Mouse (Mus musculus): ENCODE results near the gene Cacna1e. TPM values are rescaled to one million over a fixed set of nuclear protein-coding genes. Genes with fewer than 3 reads are reported as not detected.

The Cacna1e gene
- polyA plus RNA-seq, 1 experiment from 2014 or later = 1.4 TPM

GRCm38 (mm10) chr1:154537445-154537844 lies 346.9 kb downstream of the Cacna1e start:
- H3K4me1 ChIP-seq (replicated peaks; ENCODE audit: control insufficient read depth, insufficient read depth, low read length) = no peaks in the 10 kb centered on the region
- H3K4me2 ChIP-seq (ENCODE audit: low read depth, low read length, severe bottlenecking) = no peak overlapping the region
- ATAC-seq (replicated peaks; ENCODE audit: low FRiP score) (no peak), DNase-seq (ENCODE audit: low spot score) (no peak)
- no peaks in the 10 kb centered on the region for H3K36me3 ChIP-seq (ENCODE audit: control insufficient read depth, insufficient read depth, low read length)
- no peaks in the 10 kb centered on the region for H3K27me3 ChIP-seq (ENCODE audit: control insufficient read depth, insufficient read depth, low read length)
- no peak overlapping the region for H3K27ac ChIP-seq (ENCODE audit: low read depth, low read length)
- H3K9me3 ChIP-seq (ENCODE audit: control insufficient read depth, low read length) = no peaks in the 10 kb centered on the region
- no peak overlapping the region for H3K4me3 ChIP-seq (ENCODE audit: low read depth, low read length)
- no peak overlapping the region for H3K9ac ChIP-seq (ENCODE audit: low read length)

GRCm38 (mm10) chr1:154536763-154537162 lies 347.5 kb downstream of the Cacna1e start:
- H3K9me3 ChIP-seq (ENCODE audit: control insufficient read depth, low read length) = no peaks in the 10 kb centered on the region
- DNase-seq (ENCODE audit: low spot score) (no peak), ATAC-seq (replicated peaks; ENCODE audit: low FRiP score) (no peak)
- H3K36me3 ChIP-seq (ENCODE audit: control insufficient read depth, insufficient read depth, low read length) = no peaks in the 10 kb centered on the region
- no peak overlapping the region for H3K4me2 ChIP-seq (ENCODE audit: low read depth, low read length, severe bottlenecking)
- no peak overlapping the region for H3K9ac ChIP-seq (ENCODE audit: low read length)
- H3K4me3 ChIP-seq (ENCODE audit: low read depth, low read length) = no peak overlapping the region
- H3K4me1 ChIP-seq (replicated peaks; ENCODE audit: control insufficient read depth, insufficient read depth, low read length) = no peaks in the 10 kb centered on the region
- no peaks in the 10 kb centered on the region for H3K27me3 ChIP-seq (ENCODE audit: control insufficient read depth, insufficient read depth, low read length)
- H3K27ac ChIP-seq (ENCODE audit: low read depth, low read length) = no peak overlapping the region
- WGBS = 83% methylated on average over 2 of the region's 2 CpGs

- H3K9ac ChIP-seq (ENCODE audit: low read length) = no peak overlapping the region
- H3K27me3 ChIP-seq (ENCODE audit: control insufficient read depth, insufficient read depth, low read length) = no peaks in the 10 kb centered on the region
- ATAC-seq (replicated peaks; ENCODE audit: low FRiP score) = no peak
- H3K4me2 ChIP-seq (ENCODE audit: low read depth, low read length, severe bottlenecking) = no peak overlapping the region
- 64% methylated on average over 11 of the region's 11 CpGs for WGBS
- H3K4me3 ChIP-seq (ENCODE audit: low read depth, low read length) = no peak overlapping the region
- no peak overlapping the region for H3K27ac ChIP-seq (ENCODE audit: low read depth, low read length)
- H3K9me3 ChIP-seq (ENCODE audit: control insufficient read depth, low read length) = no peaks in the 10 kb centered on the region
- no peaks in the 10 kb centered on the region for H3K36me3 ChIP-seq (ENCODE audit: control insufficient read depth, insufficient read depth, low read length)
- no peak for DNase-seq (ENCODE audit: low spot score)
- no peaks in the 10 kb centered on the region for H3K4me1 ChIP-seq (replicated peaks; ENCODE audit: control insufficient read depth, insufficient read depth, low read length)
These were observed 351.0 kb downstream of the Cacna1e start for GRCm38 (mm10) chr1:154532987-154533940.

DNA sequence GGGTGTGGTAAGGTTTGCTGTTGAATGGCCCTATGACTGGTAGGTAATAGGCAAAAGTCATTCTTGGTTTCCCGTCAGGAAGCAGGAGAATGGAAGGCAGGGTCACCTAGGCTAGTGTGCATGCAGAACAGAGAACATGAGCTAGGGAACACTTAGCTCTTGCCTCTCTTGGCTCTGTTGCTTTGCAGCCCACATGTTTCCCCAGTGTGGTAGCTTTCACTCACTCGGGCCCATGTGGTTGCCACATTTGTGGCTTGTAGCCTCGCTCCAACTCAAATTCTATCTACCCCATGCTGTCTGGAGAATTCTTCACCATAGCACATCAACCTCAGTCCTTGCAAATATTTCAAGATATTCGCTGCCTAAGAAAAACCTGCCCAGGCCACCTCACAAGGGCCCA lies 354.6 kb downstream of the Cacna1e start:
- ATAC-seq (replicated peaks; ENCODE audit: low FRiP score) (no peak), DNase-seq (ENCODE audit: low spot score) (no peak)
- no peaks in the 10 kb centered on the region for H3K4me1 ChIP-seq (replicated peaks; ENCODE audit: control insufficient read depth, insufficient read depth, low read length)
- H3K4me3 ChIP-seq (ENCODE audit: low read depth, low read length) = no peak overlapping the region
- H3K4me2 ChIP-seq (ENCODE audit: low read depth, low read length, severe bottlenecking) = no peak overlapping the region
- no peak overlapping the region for H3K27ac ChIP-seq (ENCODE audit: low read depth, low read length)
- H3K27me3 ChIP-seq (ENCODE audit: control insufficient read depth, insufficient read depth, low read length) = no peaks in the 10 kb centered on the region
- H3K9me3 ChIP-seq (ENCODE audit: control insufficient read depth, low read length) = no peaks in the 10 kb centered on the region
- H3K36me3 ChIP-seq (ENCODE audit: control insufficient read depth, insufficient read depth, low read length) = no peaks in the 10 kb centered on the region
- no peak overlapping the region for H3K9ac ChIP-seq (ENCODE audit: low read length)
- WGBS = 88% methylated on average over 4 of the region's 4 CpGs

DNA sequence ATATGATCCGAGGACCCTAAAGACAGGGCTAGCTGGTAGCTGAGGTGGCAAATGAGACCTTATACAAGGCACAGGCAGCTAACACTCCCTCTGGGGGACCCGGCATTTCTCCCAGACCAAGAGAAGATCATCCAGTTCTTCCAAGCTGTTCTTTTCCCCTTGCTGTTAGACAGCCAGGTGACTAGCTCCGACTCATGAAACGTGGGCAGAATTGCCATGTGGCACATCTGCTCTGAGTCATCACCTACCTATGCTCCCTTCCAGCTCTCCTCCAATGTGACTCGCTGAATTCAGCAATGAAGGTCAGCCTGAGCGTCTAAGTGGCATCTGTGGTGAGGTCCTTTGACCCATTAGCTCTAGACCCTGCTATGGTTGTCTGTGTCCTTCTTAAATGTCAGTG lies 355.5 kb downstream of the Cacna1e start:
- Histone ChIP-seq H3K9me3 (ENCODE audit: control insufficient read depth, low read length) (no peaks in the 10 kb centered on the region), H3K9ac (ENCODE audit: low read length) (no peak overlapping the region), H3K4me1 (replicated peaks; ENCODE audit: control insufficient read depth, insufficient read depth, low read length) (no peaks in the 10 kb centered on the region), H3K36me3 (ENCODE audit: control insufficient read depth, insufficient read depth, low read length) (no peaks in the 10 kb centered on the region), H3K4me2 (ENCODE audit: low read depth, low read length, severe bottlenecking) (no peak overlapping the region), H3K27me3 (ENCODE audit: control insufficient read depth, insufficient read depth, low read length) (no peaks in the 10 kb centered on the region), H3K4me3 (ENCODE audit: low read depth, low read length) (no peak overlapping the region), H3K27ac (ENCODE audit: low read depth, low read length) (no peak overlapping the region)
- no peak for DNase-seq (ENCODE audit: low spot score)
- 84% methylated on average over 6 of the region's 6 CpGs for WGBS
- no peak for ATAC-seq (replicated peaks; ENCODE audit: low FRiP score)

- Histone ChIP-seq H3K9me3 (ENCODE audit: control insufficient read depth, low read length) (no peaks in the 10 kb centered on the region), H3K4me2 (ENCODE audit: low read depth, low read length, severe bottlenecking) (no peak overlapping the region), H3K36me3 (ENCODE audit: control insufficient read depth, insufficient read depth, low read length) (no peaks in the 10 kb centered on the region), H3K4me1 (replicated peaks; ENCODE audit: control insufficient read depth, insufficient read depth, low read length) (no peaks in the 10 kb centered on the region), H3K9ac (ENCODE audit: low read length) (no peak overlapping the region), H3K27ac (ENCODE audit: low read depth, low read length) (no peak overlapping the region), H3K27me3 (ENCODE audit: control insufficient read depth, insufficient read depth, low read length) (no peaks in the 10 kb centered on the region), H3K4me3 (ENCODE audit: low read depth, low read length) (no peak overlapping the region)
- WGBS = 93% methylated on average over 2 of the region's 2 CpGs
- DNase-seq (ENCODE audit: low spot score) (no peak), ATAC-seq (replicated peaks; ENCODE audit: low FRiP score) (no peak)
These were observed 363.6 kb downstream of the Cacna1e start for GRCm38 (mm10) chr1:154520715-154521114.

- ATAC-seq (replicated peaks; ENCODE audit: low FRiP score) (no peak), DNase-seq (ENCODE audit: low spot score) (no peak)
- Histone ChIP-seq H3K9me3 (ENCODE audit: control insufficient read depth, low read length) (no peaks in the 10 kb centered on the region), H3K4me3 (ENCODE audit: low read depth, low read length) (no peak overlapping the region), H3K36me3 (ENCODE audit: control insufficient read depth, insufficient read depth, low read length) (no peaks in the 10 kb centered on the region), H3K4me1 (replicated peaks; ENCODE audit: control insufficient read depth, insufficient read depth, low read length) (no peaks in the 10 kb centered on the region), H3K27me3 (ENCODE audit: control insufficient read depth, insufficient read depth, low read length) (no peaks in the 10 kb centered on the region), H3K27ac (ENCODE audit: low read depth, low read length) (no peak overlapping the region), H3K4me2 (ENCODE audit: low read depth, low read length, severe bottlenecking) (no peak overlapping the region), H3K9ac (ENCODE audit: low read length) (no peak overlapping the region)
- 97% methylated on average over 2 of the region's 2 CpGs for WGBS
These were observed 369.0 kb downstream of the Cacna1e start for GRCm38 (mm10) chr1:154515350-154515749.

GRCm38 (mm10) chr1:154511736-154512135 lies 372.6 kb downstream of the Cacna1e start:
- no peak overlapping the region for H3K9ac ChIP-seq (ENCODE audit: low read length)
- H3K4me1 ChIP-seq (replicated peaks; ENCODE audit: control insufficient read depth, insufficient read depth, low read length) = no peaks in the 10 kb centered on the region
- no peaks in the 10 kb centered on the region for H3K27me3 ChIP-seq (ENCODE audit: control insufficient read depth, insufficient read depth, low read length)
- no peaks in the 10 kb centered on the region for H3K9me3 ChIP-seq (ENCODE audit: control insufficient read depth, low read length)
- H3K36me3 ChIP-seq (ENCODE audit: control insufficient read depth, insufficient read depth, low read length) = no peaks in the 10 kb centered on the region
- no peak overlapping the region for H3K4me2 ChIP-seq (ENCODE audit: low read depth, low read length, severe bottlenecking)
- DNase-seq (ENCODE audit: low spot score) = no peak
- ATAC-seq (replicated peaks; ENCODE audit: low FRiP score) = no peak
- H3K27ac ChIP-seq (ENCODE audit: low read depth, low read length) = no peak overlapping the region
- H3K4me3 ChIP-seq (ENCODE audit: low read depth, low read length) = no peak overlapping the region

DNA sequence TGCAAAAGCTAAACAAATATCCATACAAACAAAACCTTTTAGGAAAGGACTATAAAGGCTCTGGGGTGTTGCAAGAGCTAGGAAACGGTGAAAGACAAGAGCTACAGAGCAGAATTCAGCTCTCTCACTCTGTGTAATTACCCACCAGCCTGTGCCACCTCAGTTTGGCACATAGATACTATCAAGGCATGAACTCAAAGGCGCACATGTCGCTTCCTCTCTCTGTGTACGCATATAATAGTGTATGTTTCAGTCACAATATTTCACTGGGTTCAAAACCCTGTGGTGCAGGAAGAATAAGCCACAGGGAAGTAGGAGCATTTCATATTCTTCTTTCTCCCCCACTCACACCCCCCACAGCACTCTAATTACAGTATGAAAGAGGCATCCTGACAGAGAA lies 380.3 kb downstream of the Cacna1e start:
- no peak overlapping the region for H3K9ac ChIP-seq (ENCODE audit: low read length)
- H3K27me3 ChIP-seq (ENCODE audit: control insufficient read depth, insufficient read depth, low read length) = no peaks in the 10 kb centered on the region
- no peak for ATAC-seq (replicated peaks; ENCODE audit: low FRiP score)
- H3K4me1 ChIP-seq (replicated peaks; ENCODE audit: control insufficient read depth, insufficient read depth, low read length) = 0 out of 2 replicates have a peak, but pooled peaks cover 2% of the 10 kb centered on the region
- no peak overlapping the region for H3K4me2 ChIP-seq (ENCODE audit: low read depth, low read length, severe bottlenecking)
- H3K36me3 ChIP-seq (ENCODE audit: control insufficient read depth, insufficient read depth, low read length) = no peaks in the 10 kb centered on the region
- H3K27ac ChIP-seq (ENCODE audit: low read depth, low read length) = no peak overlapping the region
- DNase-seq (ENCODE audit: low spot score) = no peak
- WGBS = 58% methylated on average over 4 of the region's 4 CpGs
- H3K4me3 ChIP-seq (ENCODE audit: low read depth, low read length) = no peak overlapping the region
- no peaks in the 10 kb centered on the region for H3K9me3 ChIP-seq (ENCODE audit: control insufficient read depth, low read length)

Measured in forebrain, embryonic 11.5 days (tissue).